Mouse (Mus musculus) right cerebral cortex, postnatal 4 days (tissue): ENCODE data around the gene Eppin.
A peak's percentile ranks its signal among the peaks of the same experiment; 100 is the strongest.
"Not testable (repeated sequence)": the region's sequence is repeated elsewhere in the genome, so short reads cannot be mapped to it uniquely, and the experiment has no call there.

Source experiments
- DNase-seq: peaks from one replicate; pipeline ENCODE4 v3.0.0-alpha.2; 2022

The Eppin gene

DNA sequence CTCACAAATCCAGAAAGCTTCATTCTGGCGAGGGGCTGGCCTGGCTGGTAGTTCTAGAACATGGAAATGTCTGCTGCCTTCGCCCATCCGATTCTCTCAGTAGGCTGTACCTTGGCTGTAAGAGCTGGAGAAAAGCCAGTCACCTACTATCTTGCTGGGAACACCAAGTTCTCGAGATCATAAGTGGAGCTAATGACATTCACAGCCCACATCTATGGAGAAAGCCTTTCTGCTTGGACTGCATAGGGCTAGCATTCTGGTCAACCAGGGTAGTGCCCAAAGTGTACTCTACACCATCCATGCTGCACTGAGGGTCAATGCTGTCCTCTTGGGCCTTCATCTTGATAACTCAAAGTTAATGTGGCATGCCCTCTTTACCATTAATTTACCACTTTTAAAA, at the start of gene Eppin:
Gene Eppin, minus strand, starts transcription at position 101 of the 400 bp plus-strand sequence.
- DNase-seq, result no peak

DNA sequence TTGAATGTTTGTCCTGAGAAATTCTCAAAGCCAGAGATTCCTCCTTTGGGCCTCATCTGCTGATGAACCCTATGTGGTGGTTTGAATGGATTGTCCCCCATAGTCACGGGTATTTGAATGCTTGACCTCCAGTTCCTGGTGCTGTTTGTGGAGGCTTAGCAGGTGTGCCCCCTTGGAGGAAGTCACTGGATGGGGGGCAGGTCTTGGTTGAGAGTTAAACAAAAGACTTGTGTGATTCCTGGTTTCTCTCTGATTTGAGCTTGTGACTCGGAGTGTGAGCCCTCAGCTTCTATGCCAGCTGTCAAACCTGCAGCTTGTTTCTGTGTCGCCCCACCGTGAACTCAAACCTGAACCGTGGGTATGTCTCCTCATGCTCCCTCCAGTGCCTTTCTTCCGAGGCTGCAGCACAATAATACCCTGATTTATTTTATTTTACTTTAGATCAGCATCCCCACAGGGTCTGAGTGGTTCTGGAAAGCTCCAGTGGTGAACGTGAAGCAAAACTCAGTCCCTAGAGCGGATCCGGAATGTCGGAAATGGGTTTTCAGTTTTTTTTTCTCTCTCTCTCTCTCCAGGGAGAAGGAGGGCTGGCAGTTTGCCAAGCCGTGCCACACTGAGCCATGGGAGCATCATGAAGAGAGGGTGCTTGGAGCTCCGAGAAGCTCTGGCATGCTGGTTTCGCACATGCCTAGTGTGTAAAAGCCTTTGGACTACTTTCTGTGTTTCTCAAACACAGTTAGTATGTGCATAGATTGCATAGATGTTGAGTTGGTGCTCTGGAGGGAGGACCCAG, 48.7 kb upstream of the Eppin start:
- peak; percentile 55 for DNase-seq

DNA sequence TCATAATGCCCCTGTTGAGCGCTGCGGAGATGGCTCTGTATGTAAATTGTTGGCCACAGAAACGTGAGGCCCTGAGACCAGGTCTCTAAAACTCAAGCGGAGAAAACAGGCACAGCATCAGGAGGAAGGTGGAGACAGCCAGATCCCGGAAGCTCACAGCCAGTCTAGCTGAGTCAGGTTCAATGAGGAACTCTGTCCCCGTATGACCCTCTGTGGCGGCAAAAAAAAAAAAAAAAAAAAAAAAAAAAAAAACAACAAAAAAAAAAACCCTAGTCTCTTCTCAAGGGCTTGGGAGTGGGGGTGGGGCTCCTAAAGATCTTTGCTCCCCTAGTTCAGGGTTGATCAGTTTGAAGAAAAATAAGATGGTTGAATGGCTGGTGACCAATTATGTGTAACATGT, 47.7 kb upstream of the Eppin start:
- no peak for DNase-seq

DNA sequence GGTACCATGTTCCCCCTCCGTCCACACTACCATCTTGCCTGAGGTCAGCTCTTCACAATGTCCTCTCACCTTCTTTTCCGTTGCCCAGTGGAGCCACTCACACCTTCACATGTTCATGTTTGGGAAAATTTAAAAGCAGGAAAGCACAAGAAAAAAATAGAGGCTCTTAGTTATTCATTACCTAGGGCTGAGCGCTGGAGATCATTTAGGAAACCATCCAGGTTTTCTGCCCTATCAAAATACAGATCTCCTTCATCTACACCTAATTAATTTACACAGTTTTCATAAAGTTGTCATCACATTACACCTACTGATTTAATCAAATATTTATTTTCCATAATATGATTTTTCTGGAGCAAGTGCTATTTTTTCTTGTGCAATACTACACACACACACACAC, 45.3 kb upstream of the Eppin start, which contains the start of gene Wfdc16:
Gene Wfdc16, minus strand, starts transcription at position 101 of the 400 bp plus-strand sequence.
- DNase-seq, result no peak

- no peak for DNase-seq
These were observed 41.9 kb upstream of the Eppin start for GRCm38 (mm10) chr2:164635266-164635665.

DNA sequence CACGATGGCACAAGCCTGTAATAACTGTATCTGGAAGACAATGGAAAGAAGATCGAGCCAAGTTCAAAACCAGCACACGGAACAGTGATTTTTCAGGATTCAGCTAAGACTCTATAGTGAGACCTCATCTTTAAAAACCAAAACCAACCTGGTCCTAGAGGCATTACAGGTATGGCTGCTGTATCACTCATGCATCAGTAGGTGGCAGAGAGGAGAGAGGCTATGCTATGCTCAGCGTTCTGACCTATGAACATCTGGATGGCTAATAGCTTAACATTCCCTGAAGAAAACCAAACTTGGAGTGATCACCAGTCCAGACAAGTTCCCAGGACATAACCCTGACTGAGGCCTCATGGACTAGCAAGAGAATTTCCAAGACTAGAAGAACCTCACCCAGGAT, 28.4 kb upstream of the Eppin start:
- no peak for DNase-seq

- no peak for DNase-seq
These were observed 25.7 kb upstream of the Eppin start for GRCm38 (mm10) chr2:164619050-164619449.

- DNase-seq, result no peak
These were observed 22.0 kb upstream of the Eppin start for GRCm38 (mm10) chr2:164615386-164615785.

- peak; percentile 38 for DNase-seq
These were observed 20.1 kb upstream of the Eppin start, which contains the start of the genes Wfdc6b and Wfdc8 for GRCm38 (mm10) chr2:164613471-164613870. Wfdc6b (plus strand) TSS chr2:164613522. Wfdc8 (minus strand) TSS chr2:164613626.

- DNase-seq, result no peak
These were observed 15.4 kb upstream of the Eppin start for GRCm38 (mm10) chr2:164608781-164609180.

DNA sequence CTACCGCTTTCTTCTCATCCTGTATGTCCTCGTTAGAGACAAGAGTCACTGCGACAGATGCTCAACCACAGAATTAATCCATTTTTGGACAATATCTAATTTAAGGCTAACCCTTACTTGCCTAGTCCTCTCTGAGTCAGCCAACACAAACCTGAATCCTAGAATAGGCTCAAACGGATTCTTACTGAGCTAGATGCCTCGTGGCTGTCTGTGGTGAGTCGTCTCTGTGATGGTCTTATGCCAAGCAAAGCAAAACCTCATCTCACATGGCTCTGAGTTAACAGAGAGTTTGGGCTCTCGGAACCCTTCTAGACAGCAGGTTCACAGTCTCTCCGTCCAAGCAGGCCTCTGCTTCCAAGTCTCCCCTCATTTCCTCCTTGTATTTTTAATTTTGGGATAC, 11.0 kb upstream of the Eppin start:
- DNase-seq, result no peak

GRCm38 (mm10) chr2:164603482-164603881, 10.1 kb upstream of the Eppin start:
- DNase-seq, result no peak

- no peak for DNase-seq
These were observed 6.8 kb upstream of the Eppin start for GRCm38 (mm10) chr2:164600179-164600578.

GRCm38 (mm10) chr2:164592014-164592413, 1.4 kb downstream of the Eppin start:
- peak; percentile 24 for DNase-seq

DNA sequence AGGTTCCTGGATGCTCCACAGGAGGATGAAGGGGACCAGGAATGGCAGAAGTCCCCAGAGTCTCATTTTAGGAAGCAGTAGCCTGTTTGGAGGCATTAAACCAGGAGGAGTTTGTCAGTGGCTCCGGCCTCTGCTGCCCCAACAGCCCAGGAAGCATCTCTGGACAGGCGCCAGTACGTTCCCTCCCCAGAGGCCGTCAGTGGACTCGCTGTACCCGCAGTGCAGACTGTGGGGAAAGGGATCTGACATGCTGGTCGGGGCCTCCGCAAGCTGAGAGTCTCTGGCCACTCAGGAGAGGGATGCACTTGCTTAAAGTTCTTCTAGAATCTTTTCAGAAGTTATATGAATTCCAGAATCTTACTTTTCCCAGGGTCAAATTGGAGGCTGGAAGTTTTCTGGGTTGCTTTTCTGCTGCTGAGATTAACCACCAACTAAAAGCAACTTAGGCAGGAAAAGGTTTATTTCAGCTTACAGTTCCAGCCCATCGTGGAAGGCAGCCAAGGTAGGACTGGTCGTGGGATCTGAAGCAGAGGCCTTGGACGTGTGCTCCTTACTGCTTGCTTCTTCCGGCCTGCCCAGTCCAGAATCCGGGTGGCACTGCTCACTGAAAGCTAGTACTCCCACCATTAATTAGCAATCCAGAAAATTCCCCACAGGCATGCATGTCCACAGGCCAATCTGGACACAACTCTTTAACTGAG, 8.2 kb downstream of the Eppin start, which contains the start of gene Wfdc6a:
Gene Wfdc6a, minus strand, starts transcription at position 423 of the 701 bp plus-strand sequence.
- not testable (repeated sequence) for DNase-seq

DNA sequence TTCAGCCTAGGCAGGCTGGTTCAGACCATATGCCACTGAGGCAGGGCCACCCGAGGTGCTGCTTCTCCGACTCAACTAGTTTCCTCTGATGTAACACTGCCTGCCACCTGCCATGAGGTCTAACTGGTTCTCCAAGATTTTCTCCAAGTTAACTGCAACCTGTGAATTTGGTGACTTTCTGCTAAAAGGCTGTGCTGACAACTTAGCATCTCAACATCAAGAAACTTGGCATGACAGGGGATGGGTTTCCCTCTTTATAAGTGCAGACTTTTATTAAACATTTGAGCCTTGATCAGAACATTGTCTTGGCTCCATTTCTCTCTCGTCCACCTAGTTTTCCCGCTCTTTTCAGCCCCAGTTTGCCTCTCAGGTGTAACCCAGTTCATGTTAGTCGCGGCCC, 20.0 kb downstream of the Eppin start, which contains the start of gene Spint3:
Gene Spint3, minus strand, starts transcription at position 101 of the 400 bp plus-strand sequence.
- not testable (repeated sequence) for DNase-seq

DNA sequence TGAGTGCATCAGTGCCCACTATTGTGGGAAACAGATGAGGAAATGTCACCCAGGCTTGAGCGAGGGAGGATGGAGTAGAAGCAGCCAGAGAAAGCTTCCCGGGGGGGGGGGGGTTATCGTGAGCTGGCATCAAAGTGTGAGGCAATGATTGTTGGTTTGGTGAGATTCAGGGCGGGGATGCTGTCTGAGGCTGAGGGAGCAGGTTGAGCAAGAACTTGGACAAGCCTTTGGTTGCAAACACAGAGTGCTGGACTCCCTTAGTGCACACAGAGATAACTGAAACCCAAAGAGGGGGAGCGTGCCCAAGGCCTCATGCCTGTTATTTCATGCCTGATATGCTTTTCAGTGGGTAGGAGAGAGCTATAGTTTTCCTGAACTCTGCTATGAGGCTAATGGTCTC, 25.9 kb downstream of the Eppin start:
- DNase-seq, result no peak

- DNase-seq, result no peak
These were observed 26.4 kb downstream of the Eppin start for GRCm38 (mm10) chr2:164566997-164567396.

DNA sequence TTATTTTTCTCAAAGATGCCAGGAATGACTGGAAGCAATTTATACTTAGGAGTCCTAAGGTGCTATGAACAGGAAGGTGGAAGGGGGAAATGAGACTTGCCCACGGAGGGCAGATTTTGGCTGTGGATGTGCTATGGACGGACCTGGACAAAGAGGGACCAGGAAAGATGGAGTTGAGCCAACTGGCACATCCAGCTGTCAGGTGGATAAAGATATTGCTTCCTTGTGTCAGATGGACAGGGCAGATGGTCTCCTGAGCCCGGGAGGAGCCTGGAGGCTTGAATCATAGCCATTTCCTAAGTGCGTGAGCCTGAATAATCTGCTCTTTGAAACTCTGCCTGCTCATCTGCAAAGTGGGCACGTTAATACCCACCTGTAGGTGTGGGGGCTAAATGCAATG, 29.0 kb downstream of the Eppin start:
- no peak for DNase-seq

GRCm38 (mm10) chr2:164563339-164564038, 29.9 kb downstream of the Eppin start:
- DNase-seq, result peak; percentile 39

- DNase-seq, result no peak
These were observed 30.8 kb downstream of the Eppin start, which contains the start of gene Wfdc2 for GRCm38 (mm10) chr2:164562391-164563188. Wfdc2 (plus strand) TSS chr2:164562413.

DNA sequence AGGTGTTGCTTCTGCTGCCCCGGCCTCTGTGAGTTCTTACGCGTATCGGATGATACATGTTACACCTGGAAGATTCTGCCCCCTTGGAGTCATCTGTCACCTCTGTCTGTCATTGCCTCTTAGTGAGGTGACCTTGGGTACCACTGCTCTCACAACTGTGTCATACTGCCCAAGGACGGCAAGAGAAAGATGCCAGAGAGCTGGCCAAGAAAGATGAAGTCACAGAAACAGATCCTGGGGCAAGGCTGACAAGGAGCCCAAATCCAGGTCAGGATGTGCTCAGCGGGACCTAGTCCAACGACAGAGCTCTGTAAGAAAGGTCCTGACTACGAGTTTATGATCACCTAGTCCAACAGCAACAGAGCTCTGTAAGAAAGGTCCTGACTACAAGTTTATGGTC, 33.3 kb downstream of the Eppin start:
- no peak for DNase-seq
